Mouse (Mus musculus): Measurements from ENCODE around the gene Cd200r2. TPM values are rescaled to one million over a fixed set of nuclear protein-coding genes. Genes with fewer than 3 reads are reported as not detected.

Gene Cd200r2
- polyA plus RNA-seq, 1 experiment from 2014 or later = not detected

DNA sequence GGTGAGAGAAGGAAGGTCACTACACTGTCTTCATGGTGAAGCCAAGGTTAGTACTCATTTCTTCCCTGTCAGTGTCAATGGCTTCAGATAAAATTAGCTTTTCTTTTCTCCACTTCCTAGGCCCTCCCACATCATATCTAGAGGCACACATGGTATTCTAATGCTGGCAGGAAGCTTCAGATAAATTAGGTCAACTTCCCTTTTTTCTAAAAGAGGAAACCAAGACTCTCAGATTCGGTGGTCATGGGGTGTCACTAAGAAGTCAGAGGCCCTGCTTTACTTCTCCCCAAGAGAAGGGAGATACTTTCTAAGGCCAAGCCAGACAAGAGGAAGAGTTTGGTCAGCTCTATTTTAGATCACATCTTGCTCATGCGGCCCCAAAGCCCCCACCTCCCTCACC, 95.9 kb downstream of the Cd200r2 start:
- 82% methylated on average over 2 of the region's 2 CpGs for WGBS
- Histone ChIP-seq H3K9me3 (no peaks in the 10 kb centered on the region), H3K27ac (no peak overlapping the region), H3K4me1 (replicated peaks) (no peaks in the 10 kb centered on the region), H3K36me3 (no peaks in the 10 kb centered on the region), H3K4me3 (no peak overlapping the region), H3K27me3 (ENCODE audit: insufficient read depth, poor library complexity, severe bottlenecking) (no peaks in the 10 kb centered on the region)
- DNase-seq (ENCODE audit: low spot score) = no peak

DNA sequence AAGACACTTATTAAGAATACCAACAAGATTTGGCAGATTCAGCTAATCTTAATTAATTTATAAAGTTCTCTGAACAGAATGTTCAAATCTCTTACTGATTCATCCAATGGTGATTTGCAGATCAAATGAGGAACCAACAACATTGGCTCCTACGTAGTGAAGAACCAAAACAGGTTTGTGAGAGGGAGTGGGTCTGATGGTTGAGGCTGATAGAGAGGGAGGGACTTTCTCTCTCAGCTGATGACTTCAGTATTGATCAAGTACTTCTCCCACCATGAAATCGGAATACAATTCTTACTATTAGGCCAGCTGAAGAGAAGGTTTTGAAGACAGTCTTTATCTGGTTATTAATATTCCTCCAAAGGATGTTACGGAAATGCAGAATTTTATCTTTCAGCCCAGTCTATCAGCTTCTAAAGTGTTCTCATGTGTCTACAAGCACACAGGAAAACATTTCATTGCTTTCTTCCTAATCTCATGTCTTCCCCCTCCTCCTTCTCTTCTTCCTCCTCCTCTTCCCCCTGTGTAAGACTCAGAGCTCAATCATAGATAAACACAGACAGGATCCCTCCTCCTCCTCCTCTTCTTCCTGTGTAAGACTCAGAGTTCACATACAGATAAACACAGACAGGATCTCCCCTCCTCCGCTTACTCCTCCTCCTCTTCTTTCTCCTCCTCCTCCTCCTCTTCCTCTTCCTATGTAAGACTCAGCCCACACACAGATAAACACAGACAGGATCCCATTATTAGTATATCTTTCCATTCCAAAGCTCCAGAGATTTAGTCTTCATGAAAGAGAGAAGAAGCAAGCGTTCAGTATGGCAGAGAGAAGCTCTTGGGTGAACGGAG, 97.9 kb downstream of the Cd200r2 start:
- Histone ChIP-seq H3K27me3 (ENCODE audit: insufficient read depth, poor library complexity, severe bottlenecking) (no peaks in the 10 kb centered on the region), H3K4me3 (no peak overlapping the region), H3K36me3 (no peaks in the 10 kb centered on the region), H3K27ac (no peak overlapping the region), H3K9me3 (no peaks in the 10 kb centered on the region), H3K4me1 (replicated peaks) (no peaks in the 10 kb centered on the region)
- 88% methylated on average over 6 of the region's 6 CpGs for WGBS
- no peak for DNase-seq (ENCODE audit: low spot score)

DNA sequence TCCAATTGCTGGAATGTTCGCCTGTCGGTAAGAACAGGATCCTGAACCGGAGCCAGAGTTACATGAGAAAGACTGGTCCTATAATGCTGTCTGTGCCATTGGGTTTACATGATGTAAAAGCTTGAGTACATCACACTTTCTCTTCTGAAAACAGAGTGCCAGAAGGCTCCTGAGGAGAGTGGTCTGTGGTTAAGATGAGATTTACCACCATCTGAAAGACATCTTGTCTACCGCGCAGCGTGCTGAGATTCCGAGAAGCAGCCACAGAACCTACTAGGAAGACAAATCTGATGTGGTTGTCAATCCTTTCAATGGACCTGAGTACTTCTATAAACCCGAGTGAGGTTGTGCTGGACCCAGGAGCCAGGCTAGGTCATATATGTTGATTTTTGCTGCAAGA, 98.5 kb downstream of the Cd200r2 start:
- WGBS = 93% methylated on average over 8 of the region's 8 CpGs
- no peaks in the 10 kb centered on the region for H3K27me3 ChIP-seq (ENCODE audit: insufficient read depth, poor library complexity, severe bottlenecking)
- no peak overlapping the region for H3K4me3 ChIP-seq
- H3K27ac ChIP-seq = no peak overlapping the region
- no peaks in the 10 kb centered on the region for H3K9me3 ChIP-seq
- H3K36me3 ChIP-seq = no peaks in the 10 kb centered on the region
- DNase-seq (ENCODE audit: low spot score) = no peak
- H3K4me1 ChIP-seq (replicated peaks) = no peaks in the 10 kb centered on the region

Other genes with a start within 250 kb of the Cd200r2 start
- 8.8 and 14.9 TPM in 2 replicates for gene Nepro, start 142.8 kb upstream of the Cd200r2 start, polyA plus RNA-seq (2016; fragmentation: Nextera tagmentation; extraction: Ambion mirVana)
- 27.7 and 30.5 TPM in 2 replicates for gene Gtpbp8, start 120.7 kb upstream of the Cd200r2 start, polyA plus RNA-seq (2016; fragmentation: Nextera tagmentation; extraction: Ambion mirVana)
- gene Cd200r1, start 101.4 kb upstream of the Cd200r2 start, polyA plus RNA-seq (2016; fragmentation: Nextera tagmentation; extraction: Ambion mirVana) = 0.50 and 0.78 TPM in 2 replicates
- not detected in 2 replicates for gene Cd200r4, start 55.4 kb upstream of the Cd200r2 start, polyA plus RNA-seq (2016; fragmentation: Nextera tagmentation; extraction: Ambion mirVana)
- not detected in 2 replicates for gene Cd200r3, start 76.6 kb downstream of the Cd200r2 start, polyA plus RNA-seq (2016; fragmentation: Nextera tagmentation; extraction: Ambion mirVana)
- 25.0 and 26.8 TPM in 2 replicates for gene Ccdc80, start 226.3 kb downstream of the Cd200r2 start, polyA plus RNA-seq (2016; fragmentation: Nextera tagmentation; extraction: Ambion mirVana)

Measured in hindbrain, embryonic 10.5 days (tissue).